Mouse (Mus musculus): ENCODE results near the gene Safb. TPM values are rescaled to one million over a fixed set of nuclear protein-coding genes. Genes with fewer than 3 reads are reported as not detected.

The Safb gene
- polyA plus RNA-seq, 1 experiment from 2014 or later: 95.5 TPM

DNA sequence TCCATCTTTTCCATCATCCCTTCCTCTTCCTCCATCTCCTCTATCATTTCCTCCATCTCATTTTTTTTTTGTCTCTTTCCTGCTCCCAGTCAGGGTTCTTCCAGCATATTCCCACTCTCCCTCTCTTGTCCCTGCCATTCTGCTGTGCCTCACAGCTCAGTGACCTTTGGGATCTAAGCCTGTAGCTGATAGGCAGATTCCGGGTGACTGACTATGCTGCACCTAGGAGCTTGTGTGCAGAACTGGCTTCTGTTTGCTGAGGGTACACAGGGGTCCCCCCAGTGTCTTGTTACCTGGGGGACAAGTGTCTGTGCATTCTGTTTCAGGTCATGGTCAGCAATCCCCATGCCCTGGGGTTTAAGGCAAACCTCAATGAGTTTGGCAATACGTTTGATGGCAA is 70.1 kb downstream of the Safb start:
- H3K27me3 ChIP-seq (replicated peaks; ENCODE audit: control insufficient read depth, insufficient read depth, low read length): no peaks in the 10 kb centered on the region
- WGBS: 80% methylated on average over 2 of the region's 2 CpGs
- no peak overlapping the region for H3K9ac ChIP-seq (ENCODE audit: low read depth, low read length)
- H3K4me3 ChIP-seq (ENCODE audit: low read length): no peak overlapping the region
- H3K9me3 ChIP-seq (ENCODE audit: control insufficient read depth, low read length): no peaks in the 10 kb centered on the region
- no peak overlapping the region for H3K4me2 ChIP-seq (ENCODE audit: low read length)
- H3K36me3 ChIP-seq (ENCODE audit: control insufficient read depth, insufficient read depth, low read length): no peaks in the 10 kb centered on the region
- no peak overlapping the region for H3K27ac ChIP-seq (ENCODE audit: low read depth, low read length)
- no peaks in the 10 kb centered on the region for H3K4me1 ChIP-seq (ENCODE audit: control insufficient read depth, insufficient read depth, low read depth, low read length)
- ATAC-seq: no peak

- H3K27ac ChIP-seq (ENCODE audit: low read depth, low read length): no peak overlapping the region
- H3K27me3 ChIP-seq (replicated peaks; ENCODE audit: control insufficient read depth, insufficient read depth, low read length): no peaks in the 10 kb centered on the region
- no peak for ATAC-seq
- no peaks in the 10 kb centered on the region for H3K36me3 ChIP-seq (ENCODE audit: control insufficient read depth, insufficient read depth, low read length)
- no peak overlapping the region for H3K9ac ChIP-seq (ENCODE audit: low read depth, low read length)
- H3K4me3 ChIP-seq (ENCODE audit: low read length): no peak overlapping the region
- no peaks in the 10 kb centered on the region for H3K4me1 ChIP-seq (ENCODE audit: control insufficient read depth, insufficient read depth, low read depth, low read length)
- H3K4me2 ChIP-seq (ENCODE audit: low read length): no peak overlapping the region
- H3K9me3 ChIP-seq (ENCODE audit: control insufficient read depth, low read length): no peaks in the 10 kb centered on the region
- WGBS: 87% methylated on average over 3 of the region's 3 CpGs
These were observed 70.7 kb downstream of the Safb start for GRCm38 (mm10) chr17:56655311-56655710.

Other genes with a start within 250 kb of the Safb start
- 229 and 264 TPM in 2 replicates for gene Ptprs, start 108.3 kb upstream of the Safb start, polyA plus RNA-seq (2015; fragmentation: Nextera tagmentation; extraction: Ambion mirVana)
- not detected in 2 replicates for gene Znrf4, start 72.4 kb upstream of the Safb start, polyA plus RNA-seq (2015; fragmentation: Nextera tagmentation; extraction: Ambion mirVana)
- 0.95 and 1.1 TPM in 2 replicates for gene Gm20219, start 30.4 kb upstream of the Safb start, polyA plus RNA-seq (2015; fragmentation: Nextera tagmentation; extraction: Ambion mirVana)
- 56.7 and 66.1 TPM in 2 replicates for gene Safb2, start 240 bp upstream of the Safb start, polyA plus RNA-seq (2015; fragmentation: Nextera tagmentation; extraction: Ambion mirVana)
- 186 and 221 TPM in 2 replicates for gene 2410015M20Rik, start 24.9 kb downstream of the Safb start, polyA plus RNA-seq (2015; fragmentation: Nextera tagmentation; extraction: Ambion mirVana)
- 823 and 876 TPM in 2 replicates for gene Rpl36, start 28.6 kb downstream of the Safb start, polyA plus RNA-seq (2015; fragmentation: Nextera tagmentation; extraction: Ambion mirVana)
- gene Lonp1, start 42.1 kb downstream of the Safb start, polyA plus RNA-seq (2015; fragmentation: Nextera tagmentation; extraction: Ambion mirVana): 45.4 and 45.7 TPM in 2 replicates
- 1.6 and 1.7 TPM in 2 replicates for gene Catsperd, start 43.3 kb downstream of the Safb start, polyA plus RNA-seq (2015; fragmentation: Nextera tagmentation; extraction: Ambion mirVana)
- gene Ranbp3, start 88.5 kb downstream of the Safb start, polyA plus RNA-seq (2015; fragmentation: Nextera tagmentation; extraction: Ambion mirVana): 100 and 110 TPM in 2 replicates
- 565 and 621 TPM in 2 replicates for gene Ndufa11, start 132.9 kb downstream of the Safb start, polyA plus RNA-seq (2015; fragmentation: Nextera tagmentation; extraction: Ambion mirVana)
- gene Vmac, start 133.2 kb downstream of the Safb start, polyA plus RNA-seq (2015; fragmentation: Nextera tagmentation; extraction: Ambion mirVana): 15.1 and 16.6 TPM in 2 replicates
- 2.4 and 2.5 TPM in 2 replicates for gene Nrtn, start 172.7 kb downstream of the Safb start, polyA plus RNA-seq (2015; fragmentation: Nextera tagmentation; extraction: Ambion mirVana)
- 97.3 and 99.9 TPM in 2 replicates for gene Dus3l, start 179.9 kb downstream of the Safb start, polyA plus RNA-seq (2015; fragmentation: Nextera tagmentation; extraction: Ambion mirVana)
- gene Prr22, start 185.4 kb downstream of the Safb start, polyA plus RNA-seq (2015; fragmentation: Nextera tagmentation; extraction: Ambion mirVana): 0.60 and 1.0 TPM in 2 replicates
- gene Rfx2, start 246.2 kb downstream of the Safb start, polyA plus RNA-seq (2015; fragmentation: Nextera tagmentation; extraction: Ambion mirVana): 4.9 and 6.5 TPM in 2 replicates